Mouse (Mus musculus) fibroblast of lung, adult 2 months (primary cell): ENCODE measurements around the gene Hoxd3.

ENCODE experiments used
- DNase-seq: peaks from one replicate; pipeline ENCODE4 v3.0.0-alpha.2; 2011; ENCODE audit warnings: low read depth

The Hoxd3 gene

GRCm38 (mm10) chr2:74730331-74730730, 18.6 kb downstream of the Hoxd3 start:
- no peak for DNase-seq

- no peak for DNase-seq
Observed at GRCm38 (mm10) chr2:74731055-74731454, 19.3 kb downstream of the Hoxd3 start.

- DNase-seq: no peak
Observed at GRCm38 (mm10) chr2:74731799-74732512, 20.2 kb downstream of the Hoxd3 start.

GRCm38 (mm10) chr2:74732513-74733316, 21.0 kb downstream of the Hoxd3 start:
- DNase-seq: no peak

GRCm38 (mm10) chr2:74733317-74733661, 21.6 kb downstream of the Hoxd3 start:
- no peak for DNase-seq

- DNase-seq: no peak
Observed at GRCm38 (mm10) chr2:74733765-74734164, 22.0 kb downstream of the Hoxd3 start.

GRCm38 (mm10) chr2:74734451-74734850, 22.7 kb downstream of the Hoxd3 start:
- DNase-seq: no peak

GRCm38 (mm10) chr2:74734996-74735811, 23.5 kb downstream of the Hoxd3 start:
- no peak for DNase-seq

GRCm38 (mm10) chr2:74735851-74736687, 24.3 kb downstream of the Hoxd3 start:
- no peak for DNase-seq

GRCm38 (mm10) chr2:74736688-74737577, 25.2 kb downstream of the Hoxd3 start:
- DNase-seq: no peak

GRCm38 (mm10) chr2:74737578-74738070, 25.9 kb downstream of the Hoxd3 start:
- DNase-seq: no peak

GRCm38 (mm10) chr2:74738623-74739475, 27.1 kb downstream of the Hoxd3 start:
- no peak for DNase-seq

GRCm38 (mm10) chr2:74739476-74739800, 27.7 kb downstream of the Hoxd3 start:
- DNase-seq: no peak

GRCm38 (mm10) chr2:74739869-74740268, 28.1 kb downstream of the Hoxd3 start:
- no peak for DNase-seq

- DNase-seq: no peak
Observed at GRCm38 (mm10) chr2:74740311-74741091, 28.8 kb downstream of the Hoxd3 start.

- no peak for DNase-seq
Observed at GRCm38 (mm10) chr2:74741252-74741978, 29.7 kb downstream of the Hoxd3 start.

GRCm38 (mm10) chr2:74741979-74742277, 30.2 kb downstream of the Hoxd3 start:
- DNase-seq: no peak

- no peak for DNase-seq
Observed at GRCm38 (mm10) chr2:74745540-74746297, 34.0 kb downstream of the Hoxd3 start.
